Mouse (Mus musculus) forebrain, embryonic 15.5 days (tissue): ENCODE data around the gene Gm21972. TPM values are rescaled to one million over a fixed set of nuclear protein-coding genes. Genes with fewer than 3 reads are reported as not detected.

Source experiments
- ATAC-seq: fragments of 200-750 bp; cut with Nextera tagmentation; replicated peaks from 2 replicates; pipeline ENCODE4 v1.8.0; 2017; ENCODE audit warnings: mild to moderate bottlenecking, moderate TSS enrichment, moderate library complexity
- H3K27ac ChIP-seq: fragments of 300-500 bp; sonication (generic); replicated peaks from 2 replicates; pipeline ENCODE4 v1.5.1; 2015; ENCODE audit warnings: mild to moderate bottlenecking, inconsistent platforms
- H3K27me3 ChIP-seq: fragments of 300-500 bp; sonication (generic); 2 replicates; pipeline ENCODE4 v1.6.1; 2015; ENCODE audit warnings: inconsistent platforms
- H3K36me3 ChIP-seq: fragments of 300-500 bp; sonication (generic); 2 replicates; pipeline ENCODE4 v1.6.1; 2015; ENCODE audit warnings: mild to moderate bottlenecking, inconsistent platforms
- H3K4me1 ChIP-seq: fragments of 300-500 bp; sonication (generic); 2 replicates; pipeline ENCODE4 v1.6.1; 2015; ENCODE audit warnings: inconsistent platforms
- H3K4me2 ChIP-seq: fragments of 300-500 bp; sonication (generic); replicated peaks from 2 replicates; pipeline ENCODE4 v1.6.1; 2015; ENCODE audit warnings: mild to moderate bottlenecking, inconsistent platforms
- H3K4me3 ChIP-seq: fragments of 300-500 bp; sonication (generic); 2 replicates; pipeline ENCODE4 v1.5.1; 2015; ENCODE audit warnings: mild to moderate bottlenecking, inconsistent platforms
- H3K9ac ChIP-seq: fragments of 300-500 bp; sonication (generic); replicated peaks from 2 replicates; pipeline ENCODE4 v1.6.1; 2015; ENCODE audit warnings: mild to moderate bottlenecking, inconsistent platforms
- H3K9me3 ChIP-seq: fragments of 300-500 bp; sonication (generic); 2 replicates; pipeline ENCODE4 v1.6.1; 2016; ENCODE audit warnings: inconsistent platforms
- WGBS: fragments of 180-500 bp; shearing (Covaris S2); methylation state at CpG from one replicate; pipeline ENCODE4 v1.1.7; 2015; ENCODE audit warnings: mixed read lengths; 5-methylcytosine and 5-hydroxymethylcytosine counted together
- polyA plus RNA-seq: library from polyadenylated mRNA; unstranded; fragments of >200 nt; fragmentation: Nextera tagmentation; extraction: Ambion mirVana; gene quantifications from 2 replicates; pipeline ENCODE4 v1.2.1, GENCODE M21; 2015

Gm21972 gene
- polyA plus RNA-seq = 0.32 TPM in 1 of 2 replicates, not detected in the other

- H3K27ac ChIP-seq = no peak within 1 kb of the TSS
- no peak for ATAC-seq
- no peak within 1 kb of the TSS for H3K9ac ChIP-seq
- no peaks in the 10 kb centered on the region for H3K9me3 ChIP-seq
- H3K4me2 ChIP-seq = no peak within 1 kb of the TSS
- no peaks in the 10 kb centered on the region for H3K4me1 ChIP-seq
- peaks cover 78% of the 10 kb centered on the region for H3K36me3 ChIP-seq
- 95% methylated on average over 4 of the region's 4 CpGs for WGBS
- H3K27me3 ChIP-seq = no peaks in the 10 kb centered on the region
- no peak within 1 kb of the TSS for H3K4me3 ChIP-seq
Measured at GRCm38 (mm10) chr1:86133337-86133736, at the start of gene Gm21972. Gene Gm21972, plus strand, starts transcription at chr1:86133637.

GRCm38 (mm10) chr1:86094413-86094812 lies 39.0 kb upstream of the Gm21972 start:
- Histone ChIP-seq H3K9me3 (no peaks in the 10 kb centered on the region), H3K4me3 (no peak overlapping the region), H3K27ac (no peak overlapping the region), H3K4me2 (no peak overlapping the region), H3K36me3 (peaks cover 64% of the 10 kb centered on the region), H3K4me1 (no peaks in the 10 kb centered on the region), H3K27me3 (no peaks in the 10 kb centered on the region), H3K9ac (no peak overlapping the region)
- ATAC-seq = no peak
- WGBS = 90% methylated on average over 7 of the region's 7 CpGs

- H3K27me3 ChIP-seq = no peaks in the 10 kb centered on the region
- no peak overlapping the region for H3K4me2 ChIP-seq
- H3K9ac ChIP-seq = no peak overlapping the region
- H3K27ac ChIP-seq = no peak overlapping the region
- no peak for ATAC-seq
- H3K4me3 ChIP-seq = no peak overlapping the region
- WGBS = 100% methylated on average over 1 of the region's 1 CpGs
- H3K4me1 ChIP-seq = no peaks in the 10 kb centered on the region
- no peaks in the 10 kb centered on the region for H3K9me3 ChIP-seq
- peaks cover 10% of the 10 kb centered on the region; the same call in 1 of the 2 replicates for H3K36me3 ChIP-seq
Measured at GRCm38 (mm10) chr1:86105054-86105453, 28.4 kb upstream of the Gm21972 start.

- Histone ChIP-seq H3K27me3 (no peaks in the 10 kb centered on the region), H3K9ac (no peak within 1 kb of the TSS), H3K36me3 (0 out of 2 replicates have a peak, but pooled peaks cover 6% of the 10 kb centered on the region), H3K4me2 (no peak within 1 kb of the TSS), H3K9me3 (no peaks in the 10 kb centered on the region), H3K4me1 (0 out of 2 replicates have a peak, but pooled peaks cover 8% of the 10 kb centered on the region), H3K27ac (peak within 1 kb of the TSS; percentile 5; the same call in 1 of the 2 replicates), H3K4me3 (no peak within 1 kb of the TSS)
- 35% methylated on average over 6 of the region's 6 CpGs for WGBS
- ATAC-seq = no peak
Measured at GRCm38 (mm10) chr1:86111779-86112178, 21.7 kb upstream of the Gm21972 start, which contains the start of gene Htr2b. Gene Htr2b, minus strand, starts transcription at chr1:86111970.

DNA sequence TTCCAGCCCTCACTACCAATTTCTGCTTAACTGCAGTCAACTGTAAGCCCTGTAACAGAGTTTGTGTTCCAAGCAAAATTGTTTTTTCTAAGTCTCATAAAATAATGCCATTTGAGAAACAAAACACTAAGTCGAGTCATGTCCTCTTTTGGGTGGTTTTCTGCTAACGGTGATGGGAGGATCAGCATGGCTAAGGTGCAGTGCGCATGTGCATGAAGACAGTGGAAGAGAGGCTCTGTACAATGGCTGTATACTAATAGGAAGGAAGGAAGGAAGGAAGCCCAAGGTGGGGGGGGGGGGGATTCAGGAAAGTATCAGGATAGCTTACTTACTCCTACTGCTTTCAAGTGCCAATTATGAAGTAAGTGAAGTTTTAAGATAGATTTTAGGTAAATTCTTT lies 19.3 kb upstream of the Gm21972 start:
- no peak overlapping the region for H3K9ac ChIP-seq
- no peak for ATAC-seq
- no peak overlapping the region for H3K27ac ChIP-seq
- peaks cover 18% of the 10 kb centered on the region for H3K36me3 ChIP-seq
- no peak overlapping the region for H3K4me2 ChIP-seq
- H3K4me1 ChIP-seq = 0 out of 2 replicates have a peak, but pooled peaks cover 8% of the 10 kb centered on the region
- H3K9me3 ChIP-seq = no peaks in the 10 kb centered on the region
- H3K4me3 ChIP-seq = no peak overlapping the region
- H3K27me3 ChIP-seq = no peaks in the 10 kb centered on the region
- 89% methylated on average over 3 of the region's 3 CpGs for WGBS

GRCm38 (mm10) chr1:86119549-86119948 lies 13.9 kb upstream of the Gm21972 start:
- H3K9me3 ChIP-seq = no peaks in the 10 kb centered on the region
- peaks cover 41% of the 10 kb centered on the region for H3K36me3 ChIP-seq
- no peak overlapping the region for H3K27ac ChIP-seq
- no peak overlapping the region for H3K4me3 ChIP-seq
- no peaks in the 10 kb centered on the region for H3K27me3 ChIP-seq
- 94% methylated on average over 4 of the region's 4 CpGs for WGBS
- ATAC-seq = no peak
- no peaks in the 10 kb centered on the region for H3K4me1 ChIP-seq
- H3K9ac ChIP-seq = no peak overlapping the region
- H3K4me2 ChIP-seq = no peak overlapping the region

- no peak for ATAC-seq
- no peaks in the 10 kb centered on the region for H3K27me3 ChIP-seq
- H3K9ac ChIP-seq = no peak overlapping the region
- H3K27ac ChIP-seq = no peak overlapping the region
- H3K36me3 ChIP-seq = peaks cover 63% of the 10 kb centered on the region
- H3K4me3 ChIP-seq = no peak overlapping the region
- no peaks in the 10 kb centered on the region for H3K9me3 ChIP-seq
- 95% methylated on average over 2 of the region's 2 CpGs for WGBS
- H3K4me1 ChIP-seq = no peaks in the 10 kb centered on the region
- no peak overlapping the region for H3K4me2 ChIP-seq
Measured at GRCm38 (mm10) chr1:86126036-86126435, 7.4 kb upstream of the Gm21972 start.

GRCm38 (mm10) chr1:86135315-86135714 lies 1.9 kb downstream of the Gm21972 start:
- Histone ChIP-seq H3K9ac (no peak overlapping the region), H3K9me3 (no peaks in the 10 kb centered on the region), H3K4me2 (no peak overlapping the region), H3K27ac (no peak overlapping the region), H3K36me3 (peaks cover 77% of the 10 kb centered on the region), H3K4me1 (no peaks in the 10 kb centered on the region), H3K4me3 (no peak overlapping the region), H3K27me3 (no peaks in the 10 kb centered on the region)
- no peak for ATAC-seq
- WGBS = 85% methylated on average over 6 of the region's 6 CpGs

DNA sequence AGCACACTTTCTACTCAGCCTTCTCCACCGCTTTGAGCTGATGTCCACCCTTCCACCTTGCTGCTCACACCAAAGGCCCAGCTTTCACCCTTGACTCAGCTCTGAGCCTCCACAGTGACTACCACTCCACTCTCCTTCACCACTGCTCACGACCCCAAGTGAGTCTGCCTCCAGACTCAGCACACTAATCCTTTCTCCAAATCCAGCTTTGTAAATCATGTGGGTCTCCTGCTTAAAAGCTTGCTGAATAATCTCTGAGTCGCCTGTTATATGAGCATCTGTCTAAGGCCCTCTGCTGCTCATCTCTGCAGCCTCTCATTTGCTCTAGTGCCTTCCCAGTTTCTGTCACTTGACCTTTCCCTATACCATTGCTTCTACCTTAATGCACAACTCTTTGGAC lies 7.6 kb downstream of the Gm21972 start:
- Histone ChIP-seq H3K4me1 (no peaks in the 10 kb centered on the region), H3K36me3 (peaks cover 32% of the 10 kb centered on the region), H3K4me3 (no peak overlapping the region), H3K9me3 (no peaks in the 10 kb centered on the region), H3K4me2 (no peak overlapping the region), H3K27me3 (no peaks in the 10 kb centered on the region), H3K27ac (no peak overlapping the region), H3K9ac (no peak overlapping the region)
- ATAC-seq = no peak
- WGBS = 86% methylated on average over 3 of the region's 3 CpGs

- Histone ChIP-seq H3K27ac (no peak overlapping the region), H3K4me3 (no peak overlapping the region), H3K4me1 (no peaks in the 10 kb centered on the region), H3K4me2 (no peak overlapping the region), H3K9ac (no peak overlapping the region), H3K36me3 (peaks cover 16% of the 10 kb centered on the region), H3K9me3 (no peaks in the 10 kb centered on the region), H3K27me3 (no peaks in the 10 kb centered on the region)
- 86% methylated on average over 4 of the region's 4 CpGs for WGBS
- no peak for ATAC-seq
Measured at GRCm38 (mm10) chr1:86143165-86143564, 9.7 kb downstream of the Gm21972 start.

DNA sequence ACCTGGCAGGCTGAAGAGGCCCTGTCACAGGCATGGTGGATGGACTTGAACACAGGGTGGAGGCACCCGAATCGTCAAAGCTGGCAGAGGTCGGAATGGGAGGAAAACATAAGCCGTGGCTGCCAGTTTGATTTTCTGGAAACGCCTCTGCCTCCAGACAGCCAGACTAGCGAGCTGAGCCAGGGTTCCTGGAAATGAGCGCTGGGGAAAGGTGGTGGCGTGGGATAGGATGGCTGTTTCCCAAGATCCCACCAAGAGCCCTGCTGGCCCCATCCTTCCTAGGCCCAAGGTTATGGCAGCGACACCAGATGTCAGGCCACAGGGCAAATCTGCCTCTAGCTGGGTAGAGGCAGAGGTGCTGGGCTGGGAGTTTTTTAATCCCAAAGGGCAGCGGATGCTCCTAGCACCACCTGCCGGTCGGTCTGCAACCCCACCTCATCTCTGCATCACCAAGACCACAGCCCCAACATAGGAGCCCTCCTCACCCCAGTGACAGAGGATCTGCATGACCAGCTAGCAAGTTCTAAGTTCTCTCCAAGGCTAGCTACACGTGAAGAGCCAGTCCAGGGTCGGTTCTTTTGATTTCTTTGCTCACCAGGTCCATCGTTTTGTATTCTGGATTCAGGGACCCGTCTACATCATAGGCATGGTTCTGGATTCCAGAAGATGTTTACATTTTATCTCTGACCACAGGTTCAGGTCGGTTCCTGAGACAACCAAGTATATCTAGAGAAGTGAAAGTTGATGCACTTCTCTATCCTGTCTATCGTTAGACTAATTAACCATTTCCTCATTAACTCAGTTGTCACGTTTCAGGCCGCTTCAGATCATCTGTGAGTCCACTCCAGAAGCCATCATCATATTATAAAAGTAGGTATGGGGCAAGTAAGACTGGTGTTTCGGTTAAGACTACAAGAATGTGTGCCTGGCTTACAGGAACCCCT lies 10.8 kb downstream of the Gm21972 start:
- no peaks in the 10 kb centered on the region for H3K9me3 ChIP-seq
- no peak overlapping the region for H3K27ac ChIP-seq
- ATAC-seq = no peak
- no peak overlapping the region for H3K4me2 ChIP-seq
- no peak overlapping the region for H3K9ac ChIP-seq
- peaks cover 5% of the 10 kb centered on the region for H3K36me3 ChIP-seq
- H3K4me3 ChIP-seq = no peak overlapping the region
- H3K27me3 ChIP-seq = no peaks in the 10 kb centered on the region
- WGBS = 78% methylated on average over 21 of the region's 21 CpGs
- H3K4me1 ChIP-seq = no peaks in the 10 kb centered on the region

- Histone ChIP-seq H3K9ac (no peak overlapping the region), H3K36me3 (no peaks in the 10 kb centered on the region), H3K9me3 (no peaks in the 10 kb centered on the region), H3K27me3 (no peaks in the 10 kb centered on the region), H3K4me3 (no peak overlapping the region), H3K4me2 (no peak overlapping the region), H3K4me1 (no peaks in the 10 kb centered on the region), H3K27ac (no peak overlapping the region)
- ATAC-seq = no peak
- WGBS = 80% methylated on average over 5 of the region's 5 CpGs
Measured at GRCm38 (mm10) chr1:86146293-86146692, 12.9 kb downstream of the Gm21972 start.
